Mouse (Mus musculus): ENCODE results near the gene Gm8922. TPM values are rescaled to one million over a fixed set of nuclear protein-coding genes. Genes with fewer than 3 reads are reported as not detected.
"Not testable (repeated sequence)": the region's sequence is repeated elsewhere in the genome, so short reads cannot be mapped to it uniquely, and the experiment has no call there.

Gene Gm8922
- not detected for polyA plus RNA-seq (2012; fragmentation: generic; extraction: Trizol)

GRCm38 (mm10) chr5:11681659-11682058 is at the start of gene Gm8922:
Gm8922 (plus strand) TSS chr5:11681959.
- not testable (repeated sequence) for H3K4me2 ChIP-seq (ENCODE audit: low read depth); H3K27me3 ChIP-seq (ENCODE audit: control insufficient read depth, insufficient read depth, insufficient read length); H3ac ChIP-seq (ENCODE audit: control insufficient read depth, insufficient read length); H3K4me3 ChIP-seq; H3K36me3 ChIP-seq (ENCODE audit: control insufficient read depth, insufficient read depth); H3K79me2 ChIP-seq (ENCODE audit: control insufficient read depth, insufficient read depth)

Other genes with a start within 250 kb of the Gm8922 start
- gene Gm8906, start 179.3 kb upstream of the Gm8922 start, polyA plus RNA-seq (2012; fragmentation: generic; extraction: Trizol), result not detected
- not detected for gene Gm6460, start 87.0 kb upstream of the Gm8922 start, polyA plus RNA-seq (2012; fragmentation: generic; extraction: Trizol)
- not detected for gene Gm8926, start 88.6 kb downstream of the Gm8922 start, polyA plus RNA-seq (2012; fragmentation: generic; extraction: Trizol)
- not detected for gene Gm6465, start 163.6 kb downstream of the Gm8922 start, polyA plus RNA-seq (2012; fragmentation: generic; extraction: Trizol)
- gene 4933402N22Rik, start 236.1 kb downstream of the Gm8922 start, polyA plus RNA-seq (2012; fragmentation: generic; extraction: Trizol), result not detected

Data from myocyte (in vitro differentiated cells).